Mouse (Mus musculus) brain, embryonic 14.5 days (tissue): ENCODE data around the gene Gm45521. TPM values are rescaled to one million over a fixed set of nuclear protein-coding genes. Genes with fewer than 3 reads are reported as not detected.
A peak's percentile ranks its signal among the peaks of the same experiment; 100 is the strongest.

Source experiments
- DNase-seq: peaks from one replicate; pipeline ENCODE4 v3.0.0-alpha.2; 2011; ENCODE audit warnings: low read depth
- CTCF ChIP-seq: fragments of 200-500 bp; IDR thresholded peaks from 2 replicates; pipeline ENCODE4 v1.5.1; 2012; ENCODE audit warnings: inconsistent platforms, mild to moderate bottlenecking, moderate library complexity, borderline replicate concordance; ENCODE audit not compliant: insufficient read depth, insufficient read length; ENCODE audit errors: extremely low read depth
- POLR2A ChIP-seq: fragments of 200-500 bp; IDR thresholded peaks from 2 replicates; pipeline ENCODE4 v1.6.1; 2012; ENCODE audit warnings: mild to moderate bottlenecking, inconsistent platforms, borderline replicate concordance; ENCODE audit not compliant: poor library complexity, insufficient read depth, insufficient read length, severe bottlenecking; ENCODE audit errors: extremely low read depth
- polyA plus RNA-seq: library from polyadenylated mRNA; depleted of rRNA; stranded (reverse); fragments of >200 nt; gene quantifications from 2 replicates; pipeline ENCODE4 v1.2.3, GENCODE M21; 2012; rRNA removed

The Gm45521 gene
- polyA plus RNA-seq = 0.11 and 0.14 TPM in 2 replicates

DNA sequence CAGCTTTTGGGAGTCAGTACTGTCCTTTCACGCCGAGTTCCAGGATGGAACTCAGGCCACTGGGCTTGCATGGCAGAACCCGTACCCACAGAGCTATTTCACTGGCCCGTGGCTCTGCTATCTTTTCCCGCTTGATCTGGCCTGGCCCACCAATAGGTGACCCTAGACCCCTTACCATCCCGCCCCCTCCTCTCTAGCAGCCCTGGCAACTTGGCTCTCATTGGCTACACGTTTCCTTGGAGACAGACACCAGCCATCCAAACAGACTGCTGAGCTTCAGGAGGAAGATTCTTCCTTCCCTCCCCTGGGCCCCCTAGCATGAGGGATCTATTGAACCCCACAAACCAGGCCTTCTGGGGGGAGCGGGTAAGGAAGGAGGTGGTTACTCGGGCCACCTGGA is at the start of gene Gm45521:
TSS of gene Gm45521 (plus strand) at position 240 of the 400 bp plus-strand sequence.
- TF ChIP-seq POLR2A = no peak
- peak; percentile 52 for DNase-seq

GRCm38 (mm10) chr14:7909472-7909871 is 47.6 kb upstream of the Gm45521 start:
- TF ChIP-seq CTCF (no peak), POLR2A (no peak)
- no peak for DNase-seq

DNA sequence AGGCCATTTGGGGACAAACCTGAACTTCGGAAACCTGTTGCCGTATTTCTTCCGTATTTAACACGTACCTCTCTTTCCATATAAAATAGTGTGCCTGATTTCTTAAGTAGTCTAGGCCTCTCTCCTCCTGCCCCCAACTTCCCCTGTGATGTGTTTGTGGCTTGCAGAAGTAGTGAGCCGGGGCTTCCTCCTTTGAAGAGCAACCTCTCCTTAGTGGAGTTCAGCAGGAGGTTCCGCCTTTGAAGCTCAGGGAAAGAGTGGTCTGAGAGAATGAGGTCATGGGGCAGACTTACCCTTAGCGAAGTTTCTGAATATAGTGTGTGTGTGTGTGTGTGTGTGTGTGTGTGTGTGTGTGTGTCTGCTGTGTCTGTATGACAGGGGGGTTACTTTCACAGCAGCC is 43.2 kb upstream of the Gm45521 start:
- DNase-seq = peak; percentile 42
- TF ChIP-seq POLR2A (no peak), CTCF (no peak)

GRCm38 (mm10) chr14:7914461-7914860 is 42.6 kb upstream of the Gm45521 start:
- TF ChIP-seq CTCF (no peak), POLR2A (no peak)
- no peak for DNase-seq

- no peak for TF ChIP-seq CTCF
- no peak for TF ChIP-seq POLR2A
- no peak for DNase-seq
Observed at GRCm38 (mm10) chr14:7918150-7918991, 38.7 kb upstream of the Gm45521 start.

GRCm38 (mm10) chr14:7919309-7919708 is 37.8 kb upstream of the Gm45521 start:
- DNase-seq = no peak
- TF ChIP-seq CTCF (no peak), POLR2A (no peak)

- DNase-seq = no peak
- TF ChIP-seq CTCF = no peak
- TF ChIP-seq POLR2A = no peak
Observed at GRCm38 (mm10) chr14:7919921-7920320, 37.2 kb upstream of the Gm45521 start.

DNA sequence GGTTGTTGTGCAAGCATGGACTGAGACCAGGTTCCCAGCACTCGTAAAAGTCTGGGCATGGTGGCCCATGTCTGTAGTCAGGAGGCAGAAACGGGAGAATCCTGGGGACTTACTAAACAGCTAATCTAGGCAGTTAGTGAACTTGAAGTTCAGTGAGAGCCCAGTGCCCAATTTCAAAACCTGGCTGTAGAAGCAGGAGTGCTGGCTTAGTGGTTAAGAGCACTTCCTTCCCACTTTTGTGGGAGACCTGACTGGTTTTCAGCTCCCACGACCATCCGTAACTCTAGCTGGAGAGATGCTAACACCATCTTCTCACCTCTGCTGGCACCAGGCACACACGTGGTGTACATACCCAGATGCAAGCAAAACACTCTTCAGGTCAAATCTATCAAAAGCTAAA is 35.6 kb upstream of the Gm45521 start:
- no peak for TF ChIP-seq CTCF
- TF ChIP-seq POLR2A = no peak
- no peak for DNase-seq

DNA sequence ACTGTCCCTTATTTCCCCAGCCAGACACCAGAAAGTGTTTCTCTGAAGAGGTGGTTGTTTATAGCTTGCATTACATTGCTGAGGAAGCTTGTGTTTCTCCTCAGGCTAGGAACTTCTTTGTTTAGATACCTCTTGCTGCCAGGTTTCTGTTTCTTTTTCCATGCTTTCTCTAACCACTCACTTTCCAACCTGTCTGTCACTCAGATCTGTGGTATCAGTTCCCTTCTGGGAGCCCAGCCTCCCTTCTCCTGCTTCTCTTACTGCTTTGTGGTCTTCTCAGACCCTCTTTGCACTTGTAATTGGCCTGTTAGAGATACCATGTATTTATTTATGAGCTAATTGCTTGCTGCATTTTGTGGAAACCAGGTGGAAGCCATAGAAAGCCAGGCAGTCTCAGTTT is 33.5 kb upstream of the Gm45521 start:
- no peak for DNase-seq
- TF ChIP-seq CTCF (no peak), POLR2A (no peak)

DNA sequence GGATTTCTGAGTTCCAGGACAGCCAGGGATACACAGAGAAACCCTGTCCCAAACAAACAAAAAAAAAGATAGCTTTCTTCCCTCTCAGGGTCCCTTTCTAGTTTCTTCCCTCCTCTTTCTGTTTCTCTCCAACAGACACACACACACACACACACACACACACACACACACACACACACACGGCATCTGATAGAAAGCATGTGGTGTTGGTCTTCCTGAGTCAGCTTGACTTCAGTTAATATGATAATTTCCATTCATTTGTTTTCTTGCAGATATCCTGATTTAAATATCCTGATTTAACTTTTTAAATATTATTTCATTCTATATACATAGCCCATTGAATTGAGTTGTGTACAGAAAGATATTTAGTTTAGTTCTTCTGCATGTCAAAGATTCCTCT is 28.7 kb upstream of the Gm45521 start:
- no peak for DNase-seq
- TF ChIP-seq POLR2A (no peak), CTCF (no peak)

DNA sequence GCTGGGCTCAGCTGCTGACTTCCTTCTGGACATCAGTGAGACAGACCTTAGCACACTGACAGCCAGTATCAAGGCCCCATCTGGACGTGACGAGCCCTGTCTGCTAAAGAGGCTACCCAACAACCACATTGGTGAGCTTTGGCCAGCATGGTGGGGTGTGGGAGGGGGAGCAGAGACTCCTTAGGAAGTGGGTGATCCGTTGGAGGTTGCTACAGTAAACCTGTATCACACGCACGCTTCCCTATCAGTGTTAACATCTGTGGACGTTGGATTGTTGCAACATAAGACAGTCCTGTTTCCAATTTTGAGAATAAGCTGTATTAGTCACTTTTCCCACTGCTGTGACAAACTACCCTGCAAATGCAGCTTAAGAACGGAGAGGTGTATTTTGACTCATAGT is 28.1 kb upstream of the Gm45521 start:
- TF ChIP-seq POLR2A (no peak), CTCF (no peak)
- DNase-seq = no peak

DNA sequence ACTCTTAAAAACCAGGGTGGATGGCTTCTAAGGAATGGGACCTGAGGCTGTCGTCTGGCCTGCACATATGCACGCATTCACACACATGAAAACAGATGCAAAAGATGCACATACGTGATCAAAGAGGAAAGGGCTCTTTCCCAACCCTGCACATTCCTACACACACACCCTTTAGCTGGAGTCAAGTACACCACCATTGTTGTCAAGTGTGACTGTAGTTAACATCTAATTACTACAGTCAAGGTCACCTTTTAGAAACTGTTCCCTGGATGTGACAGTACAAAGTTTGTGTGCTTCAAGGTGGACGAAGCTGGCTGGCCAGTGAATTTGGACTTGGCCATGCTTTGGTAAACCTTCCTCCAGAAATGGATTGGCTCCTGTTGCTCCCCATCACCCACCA is 24.9 kb upstream of the Gm45521 start:
- no peak for DNase-seq
- TF ChIP-seq CTCF (no peak), POLR2A (no peak)
